Mouse (Mus musculus): Measurements from ENCODE around the gene Gm6169.
"Not testable (repeated sequence)": the region's sequence is repeated elsewhere in the genome, so short reads cannot be mapped to it uniquely, and the experiment has no call there.

DNA sequence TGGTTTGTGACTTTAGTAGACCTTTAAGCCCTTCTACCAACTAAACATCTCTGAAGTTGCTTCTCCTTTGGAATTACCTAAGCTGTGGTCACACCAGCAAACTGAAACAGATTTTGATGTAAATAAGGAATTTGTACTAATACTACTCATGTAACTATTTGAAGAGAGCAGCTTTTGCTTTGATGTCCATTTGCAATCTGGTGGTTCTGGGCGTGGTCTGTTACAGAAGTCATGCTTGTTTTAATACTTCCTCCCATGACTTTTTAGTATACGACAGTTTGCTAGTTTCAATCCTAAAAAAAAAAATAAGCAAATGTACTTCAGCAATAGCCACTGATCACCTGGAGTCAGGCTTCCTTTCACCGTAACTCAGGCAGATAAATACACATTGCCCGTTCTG is 30.6 kb upstream of the Gm6169 start:
- not testable (repeated sequence) for TF ChIP-seq POLR2A (IDR thresholded peaks at IDR 0.05; ENCODE audit: insufficient read length, low read depth); TCF12 (IDR thresholded peaks at IDR 0.05; ENCODE audit: insufficient read depth, poor library complexity, severe bottlenecking); CEBPB (IDR thresholded peaks at IDR 0.05; ENCODE audit: insufficient read depth, poor library complexity, severe bottlenecking); MAX (IDR thresholded peaks at IDR 0.05; ENCODE audit: low read depth); E2F4 (IDR thresholded peaks at IDR 0.05; ENCODE audit: insufficient read depth); USF1 (IDR thresholded peaks at IDR 0.05; ENCODE audit: low read depth); TCF3 (IDR thresholded peaks at IDR 0.05; ENCODE audit: insufficient read length, low read depth); MYOG (IDR thresholded peaks at IDR 0.05; ENCODE audit: control insufficient read depth in 1 of 3, insufficient read depth in 1 of 3, insufficient read length in 2 of 3, low read depth in 2 of 3); REST (IDR thresholded peaks at IDR 0.05; ENCODE audit: insufficient read depth, insufficient read length); POLR2AphosphoS2 (IDR thresholded peaks at IDR 0.05; ENCODE audit: insufficient read length, low read depth); MYOD1 (IDR thresholded peaks at IDR 0.05; ENCODE audit: control insufficient read depth in 1 of 3, insufficient read length in 2 of 3, low read depth in 2 of 3); SRF (IDR thresholded peaks at IDR 0.05; ENCODE audit: control insufficient read depth, insufficient read length, low read depth)
